Mouse (Mus musculus) olfactory bulb, adult 2 months (tissue): ENCODE measurements around the gene Grin2d.

ENCODE experiments used
- CTCF ChIP-seq: fragments of 200-500 bp; IDR thresholded peaks from 2 replicates; pipeline ENCODE4 v1.5.1; 2012; ENCODE audit warnings: low read depth, mild to moderate bottlenecking, low read length, moderate library complexity; ENCODE audit not compliant: insufficient read depth
- POLR2A ChIP-seq: fragments of 200-500 bp; IDR thresholded peaks from 2 replicates; pipeline ENCODE4 v1.6.1; 2012; ENCODE audit warnings: mild to moderate bottlenecking, low read depth, low read length, moderate library complexity; ENCODE audit not compliant: insufficient read depth

- no peak for TF ChIP-seq POLR2A
- TF ChIP-seq CTCF, result no peak
Observed at GRCm38 (mm10) chr7:45923762-45924428, 45.7 kb upstream of the Grin2d start, which contains the start of gene Ccdc114.
